Mouse (Mus musculus): ENCODE results near the gene 1110065P20Rik.

DNA sequence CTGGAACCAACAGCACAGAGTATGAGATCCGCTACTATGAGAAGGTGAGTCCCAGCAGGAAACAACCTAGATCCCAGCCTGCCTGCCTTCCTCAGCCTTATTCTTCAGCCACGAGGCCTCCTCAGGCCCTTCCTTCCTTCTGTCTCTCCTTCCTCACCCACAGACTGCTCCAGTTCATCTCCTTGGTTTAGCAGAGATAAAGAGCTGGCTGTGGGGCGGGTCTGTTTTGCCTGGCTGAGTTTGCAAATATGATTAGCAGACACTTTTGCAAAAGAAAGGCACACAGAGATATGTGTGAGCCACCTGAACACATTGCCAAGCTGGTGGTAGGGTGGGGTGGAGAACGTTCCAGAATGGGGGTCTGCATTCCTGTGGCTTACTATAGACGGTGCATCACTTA is 48.9 kb upstream of the 1110065P20Rik start:
- TF ChIP-seq CTCF (IDR thresholded peaks at IDR 0.05; ENCODE audit: low read depth, low read length) (no peak), TAL1 (conservative IDR thresholded peaks at IDR 0.05; ENCODE audit: low read depth, low read length) (no peak), GATA1 (IDR thresholded peaks at IDR 0.05; ENCODE audit: borderline replicate concordance, low read length) (no peak)

All from G1E (cell line).